Mouse (Mus musculus): Measurements from ENCODE around the gene Hist1h3a. TPM values are rescaled to one million over a fixed set of nuclear protein-coding genes. Genes with fewer than 3 reads are reported as not detected.

The Hist1h3a gene
- polyA plus RNA-seq, 1 experiment from 2014 or later: 2.5 TPM

- Histone ChIP-seq H3K9me3 (no peaks in the 10 kb centered on the region), H3K4me2 (peak overlapping the region; percentile 65), H3K27ac (no peak overlapping the region), H3K27me3 (no peaks in the 10 kb centered on the region), H3K9ac (no peak overlapping the region), H3K4me3 (peak overlapping the region; percentile 30), H3K36me3 (no peaks in the 10 kb centered on the region), H3K4me1 (replicated peaks) (peaks cover 20% of the 10 kb centered on the region)
- 2% methylated on average over 15 of the region's 36 CpGs for WGBS
- ATAC-seq (ENCODE audit: low FRiP score): no peak
Measured at GRCm38 (mm10) chr13:23744421-23745380, 17.5 kb downstream of the Hist1h3a start.

GRCm38 (mm10) chr13:23743963-23744362, 18.2 kb downstream of the Hist1h3a start:
- H3K4me3 ChIP-seq: peak overlapping the region; percentile 30; the same call in 1 of the 2 replicates
- WGBS: 52% methylated on average over 4 of the region's 4 CpGs
- no peak for ATAC-seq (ENCODE audit: low FRiP score)
- H3K4me1 ChIP-seq (replicated peaks): peaks cover 26% of the 10 kb centered on the region
- H3K27me3 ChIP-seq: no peaks in the 10 kb centered on the region
- H3K36me3 ChIP-seq: no peaks in the 10 kb centered on the region
- no peak overlapping the region for H3K4me2 ChIP-seq
- no peak overlapping the region for H3K9ac ChIP-seq
- no peaks in the 10 kb centered on the region for H3K9me3 ChIP-seq
- no peak overlapping the region for H3K27ac ChIP-seq

DNA sequence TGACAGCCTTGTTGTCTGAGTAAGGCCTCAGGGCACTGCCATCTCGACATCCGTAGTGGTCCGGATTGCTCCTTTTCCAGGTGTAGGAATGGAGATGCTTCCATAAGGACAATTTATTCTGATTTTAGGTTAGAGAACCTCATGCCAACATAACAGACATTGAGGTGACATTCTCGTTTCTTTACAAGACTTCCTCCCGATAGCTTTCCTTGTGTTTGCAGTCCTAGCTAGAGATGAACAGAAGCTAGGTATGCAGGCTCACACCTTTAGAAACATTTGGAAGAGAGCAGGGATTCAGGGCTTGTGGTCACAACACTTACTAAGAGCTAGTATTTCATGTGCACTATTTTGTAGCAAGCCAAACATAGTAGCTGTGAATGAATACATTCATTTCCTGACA, 19.0 kb downstream of the Hist1h3a start:
- no peak overlapping the region for H3K4me2 ChIP-seq
- no peaks in the 10 kb centered on the region for H3K9me3 ChIP-seq
- peaks cover 31% of the 10 kb centered on the region for H3K4me1 ChIP-seq (replicated peaks)
- no peaks in the 10 kb centered on the region for H3K36me3 ChIP-seq
- no peak overlapping the region for H3K4me3 ChIP-seq
- no peaks in the 10 kb centered on the region for H3K27me3 ChIP-seq
- H3K27ac ChIP-seq: no peak overlapping the region
- no peak overlapping the region for H3K9ac ChIP-seq
- WGBS: 85% methylated on average over 5 of the region's 5 CpGs
- no peak for ATAC-seq (ENCODE audit: low FRiP score)

DNA sequence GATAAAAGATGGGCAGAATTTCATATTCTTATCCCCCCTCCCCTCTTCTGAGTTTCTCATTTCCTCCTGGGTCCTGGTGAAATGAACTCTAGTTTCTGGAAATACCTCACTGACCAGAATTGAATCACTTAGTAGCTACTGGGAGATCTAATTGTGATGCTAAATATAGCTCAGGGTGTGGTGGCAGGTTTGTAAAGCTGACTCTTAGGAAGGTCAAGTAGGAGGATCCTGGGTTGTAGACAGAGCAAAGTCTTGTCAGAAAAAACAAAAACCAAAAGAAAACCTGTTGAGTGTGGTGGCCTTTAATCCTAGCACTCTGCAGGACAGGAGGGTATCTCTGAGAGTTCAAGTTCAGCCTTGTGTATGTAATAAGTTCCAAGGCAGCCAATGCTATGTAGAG, 20.2 kb downstream of the Hist1h3a start:
- no peaks in the 10 kb centered on the region for H3K9me3 ChIP-seq
- H3K4me3 ChIP-seq: no peak overlapping the region
- no peak for ATAC-seq (ENCODE audit: low FRiP score)
- no peak overlapping the region for H3K27ac ChIP-seq
- no peaks in the 10 kb centered on the region for H3K27me3 ChIP-seq
- no peak overlapping the region for H3K9ac ChIP-seq
- H3K4me1 ChIP-seq (replicated peaks): peaks cover 25% of the 10 kb centered on the region
- no peaks in the 10 kb centered on the region for H3K36me3 ChIP-seq
- H3K4me2 ChIP-seq: no peak overlapping the region

DNA sequence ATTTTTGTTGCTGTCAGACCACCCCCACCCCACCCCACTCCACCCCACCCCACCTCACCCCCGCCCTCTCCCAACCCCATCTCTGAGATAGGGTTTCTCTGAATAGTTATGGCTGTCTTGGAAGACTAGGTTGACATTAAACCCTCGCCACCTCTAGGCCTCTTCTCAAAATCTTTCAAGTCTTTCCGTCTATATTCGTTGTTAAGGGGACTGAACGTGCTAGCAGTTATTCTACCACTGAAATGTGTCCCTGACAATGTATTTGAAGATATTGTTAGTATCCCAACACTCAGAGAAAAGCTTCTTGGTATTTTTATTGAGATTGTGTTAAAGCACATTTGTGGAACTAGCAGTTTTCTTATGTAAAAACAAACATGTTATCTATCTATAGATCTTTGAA, 21.3 kb downstream of the Hist1h3a start:
- no peaks in the 10 kb centered on the region for H3K27me3 ChIP-seq
- peak overlapping the region; percentile 94; the same call in 1 of the 2 replicates for H3K4me2 ChIP-seq
- H3K4me3 ChIP-seq: no peak overlapping the region
- no peaks in the 10 kb centered on the region for H3K36me3 ChIP-seq
- no peak overlapping the region for H3K9ac ChIP-seq
- no peak for ATAC-seq (ENCODE audit: low FRiP score)
- H3K27ac ChIP-seq: no peak overlapping the region
- H3K4me1 ChIP-seq (replicated peaks): peaks cover 23% of the 10 kb centered on the region
- H3K9me3 ChIP-seq: no peaks in the 10 kb centered on the region
- WGBS: 72% methylated on average over 5 of the region's 5 CpGs

- 31% methylated on average over 13 of the region's 13 CpGs for WGBS
- Histone ChIP-seq H3K9ac (peak overlapping the region; percentile 76), H3K27ac (peak overlapping the region; percentile 89; the same call in 1 of the 2 replicates), H3K4me2 (peak overlapping the region; percentile 94), H3K36me3 (no peaks in the 10 kb centered on the region), H3K4me1 (replicated peaks) (peaks cover 23% of the 10 kb centered on the region), H3K9me3 (no peaks in the 10 kb centered on the region), H3K27me3 (no peaks in the 10 kb centered on the region), H3K4me3 (peak overlapping the region; percentile 48)
- no peak for ATAC-seq (ENCODE audit: low FRiP score)
Measured at GRCm38 (mm10) chr13:23740256-23740840, 21.8 kb downstream of the Hist1h3a start.

GRCm38 (mm10) chr13:23739922-23740252, 22.3 kb downstream of the Hist1h3a start:
- no peaks in the 10 kb centered on the region for H3K27me3 ChIP-seq
- under 1% methylated on average over 14 of the region's 14 CpGs for WGBS
- ATAC-seq (ENCODE audit: low FRiP score): no peak

GRCm38 (mm10) chr13:23739069-23739921, 22.9 kb downstream of the Hist1h3a start:
- peak; percentile 90 for ATAC-seq (ENCODE audit: low FRiP score)
- peak overlapping the region; percentile 89 for H3K27ac ChIP-seq
- no peaks in the 10 kb centered on the region for H3K36me3 ChIP-seq
- peak overlapping the region; percentile 76 for H3K9ac ChIP-seq
- peak overlapping the region; percentile 94 for H3K4me2 ChIP-seq
- H3K4me3 ChIP-seq: peak overlapping the region; percentile 48
- under 1% methylated on average over 39 of the region's 39 CpGs for WGBS
- H3K27me3 ChIP-seq: no peaks in the 10 kb centered on the region
- no peaks in the 10 kb centered on the region for H3K9me3 ChIP-seq
- peaks cover 23% of the 10 kb centered on the region for H3K4me1 ChIP-seq (replicated peaks)

More at GRCm38 (mm10) chr13:23739922-23740252, 22.3 kb downstream of the Hist1h3a start:
- Histone ChIP-seq H3K9me3 (no peaks in the 10 kb centered on the region), H3K9ac (peak overlapping the region; percentile 76), H3K4me1 (replicated peaks) (peaks cover 23% of the 10 kb centered on the region), H3K36me3 (no peaks in the 10 kb centered on the region), H3K4me3 (peak overlapping the region; percentile 48), H3K4me2 (peak overlapping the region; percentile 94), H3K27ac (peak overlapping the region; percentile 89)

- H3K36me3 ChIP-seq: no peaks in the 10 kb centered on the region
- H3K9ac ChIP-seq: peak within 1 kb of the TSS; percentile 76
- H3K9me3 ChIP-seq: no peaks in the 10 kb centered on the region
- peak within 1 kb of the TSS; percentile 89 for H3K27ac ChIP-seq
- ATAC-seq (ENCODE audit: low FRiP score): peak; percentile 93
- peaks cover 23% of the 10 kb centered on the region for H3K4me1 ChIP-seq (replicated peaks)
- H3K4me3 ChIP-seq: peak within 1 kb of the TSS; percentile 48
- H3K27me3 ChIP-seq: no peaks in the 10 kb centered on the region
- peak within 1 kb of the TSS; percentile 94 for H3K4me2 ChIP-seq
- WGBS: under 1% methylated on average over 38 of the region's 38 CpGs
Measured at GRCm38 (mm10) chr13:23738677-23739068, 23.5 kb downstream of the Hist1h3a start, which contains the start of gene Hist1h1c. Gene Hist1h1c, plus strand, starts transcription at chr13:23738808.

- ATAC-seq (ENCODE audit: low FRiP score): no peak
- H3K36me3 ChIP-seq: no peaks in the 10 kb centered on the region
- peak overlapping the region; percentile 48 for H3K4me3 ChIP-seq
- WGBS: 26% methylated on average over 4 of the region's 4 CpGs
- peak overlapping the region; percentile 94 for H3K4me2 ChIP-seq
- no peaks in the 10 kb centered on the region for H3K9me3 ChIP-seq
- H3K4me1 ChIP-seq (replicated peaks): peaks cover 23% of the 10 kb centered on the region
- H3K9ac ChIP-seq: peak overlapping the region; percentile 76
- H3K27me3 ChIP-seq: no peaks in the 10 kb centered on the region
- H3K27ac ChIP-seq: peak overlapping the region; percentile 89
Measured at GRCm38 (mm10) chr13:23738041-23738440, 24.1 kb downstream of the Hist1h3a start.

DNA sequence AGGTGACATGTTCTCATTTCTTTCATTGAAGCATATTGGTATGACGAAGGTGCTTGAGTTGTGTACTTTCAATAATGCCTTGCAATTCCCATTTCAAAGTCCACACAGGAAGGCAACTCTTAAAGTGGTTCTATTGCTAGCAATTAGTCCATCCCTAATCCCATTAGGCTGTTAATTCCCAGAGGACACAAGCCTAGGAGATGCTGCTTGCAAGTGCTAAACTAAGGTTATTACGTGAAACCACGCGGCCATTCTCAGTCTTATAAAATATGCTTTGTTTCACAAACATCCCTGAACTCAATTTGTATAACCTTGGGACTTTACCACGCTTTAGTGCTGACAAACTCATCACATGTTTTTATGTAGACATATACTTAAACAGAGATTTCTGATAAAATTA, 25.1 kb downstream of the Hist1h3a start:
- Histone ChIP-seq H3K27ac (no peak overlapping the region), H3K4me2 (no peak overlapping the region), H3K9me3 (no peaks in the 10 kb centered on the region), H3K4me1 (replicated peaks) (peaks cover 23% of the 10 kb centered on the region), H3K4me3 (no peak overlapping the region), H3K9ac (no peak overlapping the region), H3K36me3 (no peaks in the 10 kb centered on the region), H3K27me3 (no peaks in the 10 kb centered on the region)
- ATAC-seq (ENCODE audit: low FRiP score): no peak
- 92% methylated on average over 5 of the region's 5 CpGs for WGBS
